Mouse (Mus musculus): ENCODE results near the gene Larp7. TPM values are rescaled to one million over a fixed set of nuclear protein-coding genes. Genes with fewer than 3 reads are reported as not detected.
A peak's percentile ranks its signal among the peaks of the same experiment; 100 is the strongest.

Larp7 gene
- total RNA-seq (2021) = 10 to 100 TPM; 18.1 to 22.9 TPM
- long read RNA-seq, experiment 1, transcript Larp7-201 (13 exons, 2,121 nt) = major isoform, 56 of 66 reads
- long read RNA-seq, experiment 1, partial matches to known transcripts = 3 of 66 reads
- long read RNA-seq, experiment 1, other reads (novel, unspliced or antisense) = 7 of 66 reads
- long read RNA-seq, experiment 2, transcript Larp7-201 (13 exons, 2,121 nt) = major isoform, 51 of 63 reads
- long read RNA-seq, experiment 2, partial matches to known transcripts = 6 of 63 reads
- long read RNA-seq, experiment 2, other reads (novel, unspliced or antisense) = 6 of 63 reads

DNA sequence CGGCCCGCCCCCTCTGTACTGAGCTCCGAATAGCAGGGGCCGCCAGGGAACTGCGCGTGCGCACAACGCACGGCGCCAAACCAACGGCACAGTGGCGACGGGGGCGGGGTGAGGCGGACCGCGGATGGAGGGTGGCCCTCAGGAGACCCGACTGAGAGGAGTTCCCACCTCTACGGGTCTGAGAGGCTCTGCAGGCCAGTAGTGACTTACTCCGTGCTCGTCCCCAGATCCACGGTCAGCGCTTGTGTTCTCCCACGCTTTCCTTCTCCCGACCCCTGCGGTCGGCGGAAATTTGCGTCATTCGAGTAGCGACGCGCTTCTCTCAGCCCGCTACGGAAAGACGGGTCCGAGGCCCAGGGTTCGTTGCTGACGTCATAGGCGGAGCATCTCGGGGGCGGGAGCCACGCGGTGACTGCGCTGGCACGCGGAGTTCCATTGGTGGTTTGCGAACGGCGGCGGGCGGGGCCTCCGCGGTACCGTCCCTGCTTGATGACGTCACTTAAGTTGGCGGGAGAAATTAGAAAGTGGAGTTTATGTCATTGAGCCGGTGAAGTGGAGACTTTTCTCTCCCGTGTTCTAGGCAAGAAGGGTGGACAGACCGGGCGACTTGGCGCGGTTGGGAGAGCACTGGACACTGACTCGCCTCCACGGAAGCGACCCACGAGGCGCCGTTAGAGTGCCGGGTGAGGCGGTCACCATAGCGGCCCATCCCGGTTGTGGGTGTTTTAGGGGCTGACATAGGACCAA lies at the start of gene Larp7, which contains the start of gene Zgrf1:
Larp7 (minus strand) TSS at position 377 of the 747 bp plus-strand sequence.
Zgrf1 (plus strand) TSS at position 517 of the 747 bp plus-strand sequence.
- intact Hi-C loops (cut with DNase I) = loop anchor here (10.0 kb wide), 1 partner anchor 368 kb away; no protein-coding TSS in a partner anchor
- peak; percentile 98 for DNase-seq

DNA sequence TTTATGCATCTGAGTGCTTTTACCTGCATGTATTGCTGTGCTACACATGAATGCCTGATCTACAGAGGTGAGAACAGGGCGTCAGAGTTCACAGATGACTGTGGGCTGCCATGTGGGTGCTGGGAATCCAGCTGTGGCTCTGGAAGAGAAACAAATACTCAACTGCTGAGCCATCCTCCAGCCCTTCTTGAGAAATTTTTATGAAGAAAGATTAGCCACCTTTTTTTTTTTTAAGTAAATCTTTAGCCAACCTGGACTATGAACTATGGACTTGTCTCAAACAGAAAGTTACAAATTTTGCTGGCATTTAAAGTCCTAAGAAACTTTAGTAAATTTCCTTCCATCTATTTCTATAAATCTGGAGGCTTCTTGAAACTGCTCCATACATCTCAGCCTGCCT lies 44.0 kb upstream of the Larp7 start:
- intact Hi-C loops (cut with DNase I) = no loop called here
- DNase-seq = no peak

DNA sequence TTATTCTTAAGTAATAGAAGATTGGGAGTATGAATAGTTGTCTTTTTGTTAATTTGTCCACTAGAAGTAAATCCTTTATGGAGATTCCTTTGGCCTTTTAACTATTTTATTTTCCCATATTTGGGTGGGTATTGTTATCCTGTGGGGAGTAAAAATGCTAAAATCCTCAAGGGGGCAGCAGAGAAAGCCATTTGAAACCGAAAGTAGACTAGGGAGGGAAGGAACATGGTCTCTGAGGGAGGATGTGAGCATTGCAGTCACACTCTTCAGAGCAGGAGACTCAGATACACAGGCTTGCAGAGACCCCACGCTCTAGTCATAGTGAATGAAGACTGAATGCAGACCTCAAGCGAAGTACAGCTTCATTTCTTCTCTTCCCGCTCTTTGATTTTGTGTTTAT lies 19.4 kb upstream of the Larp7 start:
- peak; percentile 33 to 70 for DNase-seq
- intact Hi-C loops (cut with DNase I) = loop anchor here (5.0 kb wide), 2 partner anchors 190 to 375 kb away; no protein-coding TSS in a partner anchor

DNA sequence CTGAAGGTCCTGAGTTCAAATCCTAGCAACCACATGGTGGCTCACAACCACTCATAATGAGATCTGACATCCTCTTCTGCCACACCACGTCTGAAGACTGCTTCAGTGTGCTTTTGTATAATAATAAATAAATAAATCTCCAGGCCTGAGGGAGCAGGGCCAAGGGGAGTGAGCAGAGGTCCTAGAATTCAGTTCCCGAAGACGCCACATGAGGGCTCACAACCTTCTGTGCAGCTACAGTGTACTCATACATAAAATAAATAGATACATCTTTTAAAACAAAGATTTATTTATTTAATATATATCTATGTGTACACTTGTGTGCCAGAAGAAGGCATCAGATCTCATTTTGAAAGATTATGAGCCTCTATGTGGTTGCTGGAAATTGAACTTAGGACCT lies 12.0 kb upstream of the Larp7 start:
- no peak for DNase-seq
- intact Hi-C loops (cut with DNase I) = no loop called here

DNA sequence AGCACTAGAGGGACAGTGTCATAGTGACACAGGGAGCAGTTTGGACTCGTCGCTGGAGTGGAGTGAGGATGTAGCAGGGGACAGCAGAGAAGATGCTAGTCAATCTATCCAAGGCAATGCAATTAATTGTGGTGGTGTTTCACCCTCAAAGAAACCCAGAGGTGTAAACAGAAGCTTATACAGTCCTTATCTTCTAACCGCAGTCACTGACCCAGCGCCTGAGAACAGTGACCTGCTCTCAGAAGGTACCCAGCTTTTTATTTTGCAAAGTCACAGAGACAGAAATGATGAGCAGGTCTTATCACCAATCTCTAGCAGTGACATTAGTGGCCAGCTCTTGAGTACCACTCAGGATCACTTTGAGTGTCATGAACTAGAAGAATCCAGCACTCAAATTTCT lies 9.8 kb upstream of the Larp7 start:
- DNase-seq = no peak
- intact Hi-C loops (cut with DNase I) = no loop called here

DNA sequence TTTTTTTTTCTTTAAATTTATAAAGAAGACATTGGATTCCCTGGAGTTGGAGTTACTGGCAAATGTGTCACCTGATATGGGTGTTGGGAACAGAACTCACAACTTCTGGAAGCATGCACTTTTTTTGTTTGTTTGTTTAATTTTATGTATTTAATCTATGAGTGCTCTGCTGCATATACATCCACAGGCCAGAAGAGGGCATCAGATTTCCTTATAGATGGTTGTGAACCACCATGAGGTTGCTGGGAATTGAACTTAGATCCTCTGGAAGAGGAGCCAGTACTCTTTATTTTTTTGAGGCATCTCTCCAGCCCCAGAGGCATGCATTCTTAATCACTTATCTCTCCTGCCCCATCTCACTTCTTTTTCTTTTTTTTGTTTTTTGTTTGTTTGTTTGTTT lies 5.1 kb upstream of the Larp7 start:
- no peak for DNase-seq

DNA sequence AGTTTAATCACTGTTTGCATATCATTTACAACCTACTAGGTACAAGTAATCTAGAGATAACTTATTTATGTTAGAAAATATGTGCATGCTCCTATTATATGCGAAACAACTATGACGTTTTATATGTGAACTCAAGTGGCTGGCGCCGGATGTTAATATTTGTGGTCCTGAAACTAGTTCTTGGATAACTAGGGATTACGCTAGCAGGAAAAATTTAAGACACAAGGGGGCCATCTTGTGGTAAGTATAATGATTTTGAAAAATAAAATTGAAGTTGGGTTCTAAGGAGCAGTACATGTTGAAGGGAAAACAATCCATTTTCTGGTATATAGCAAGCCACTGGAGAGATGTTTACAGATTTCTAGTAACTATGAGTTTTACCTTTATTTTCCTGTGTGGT lies 1.6 kb upstream of the Larp7 start:
- intact Hi-C loops (cut with DNase I) = loop anchor here (2.0 to 10.0 kb wide), 2 partner anchors 232 to 370 kb away; no protein-coding TSS in a partner anchor
- no peak for DNase-seq

More for the DNA sequence above, 5.1 kb upstream of the Larp7 start:
- intact Hi-C loops (cut with DNase I) = loop anchor here (10.0 kb wide), 1 partner anchor 373 kb away; no protein-coding TSS in a partner anchor

DNA sequence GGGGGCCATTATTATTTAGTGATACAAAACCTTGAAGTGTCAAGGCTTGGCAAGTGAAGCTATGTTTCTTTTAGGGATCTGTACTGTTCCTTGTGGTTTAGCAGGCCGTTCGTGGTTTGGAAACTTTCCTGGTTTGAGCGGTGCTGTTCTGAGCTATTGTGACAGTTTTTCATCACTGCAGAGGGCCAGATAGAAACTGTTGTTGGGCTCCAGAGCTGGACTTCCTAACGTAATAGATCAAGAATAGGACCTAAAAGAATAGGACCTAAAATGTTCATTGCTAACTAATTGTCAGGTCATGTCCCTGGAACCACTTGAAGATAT lies 533 bp upstream of the Larp7 start:
- DNase-seq = no peak
- intact Hi-C loops (cut with DNase I) = loop anchor here (2.0 to 10.0 kb wide), 2 partner anchors 231 to 369 kb away; no protein-coding TSS in a partner anchor

DNA sequence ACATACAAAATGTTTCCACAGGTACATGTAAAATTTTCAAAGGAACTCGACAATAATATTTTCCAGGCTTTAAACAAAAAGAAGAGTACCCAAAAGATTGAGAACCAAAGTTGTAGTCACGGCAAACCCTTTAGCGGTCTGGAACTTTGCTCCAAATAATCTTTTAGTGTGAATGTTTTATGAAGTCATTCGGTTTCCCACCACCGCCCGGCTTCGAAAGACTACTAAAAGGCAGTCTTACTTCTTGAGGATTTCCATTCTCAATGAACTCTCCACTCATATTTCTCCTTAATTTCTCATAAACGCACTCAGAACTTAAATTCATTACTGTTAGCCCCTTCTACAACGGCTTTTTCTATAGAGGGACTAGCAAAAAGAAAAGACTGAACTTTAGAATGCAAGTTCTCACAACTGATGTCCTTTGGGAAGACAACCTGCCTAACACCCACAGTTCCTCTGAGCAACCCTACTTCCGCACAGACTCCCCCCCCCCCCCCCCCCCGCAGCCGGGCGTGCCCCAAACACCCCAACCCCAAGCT lies 646 bp downstream of the Larp7 start:
- DNase-seq = peak in 1 of 2 experiments; percentile 7
- intact Hi-C loops (cut with DNase I) = loop anchor here (10.0 kb wide), 1 partner anchor 368 kb away; no protein-coding TSS in a partner anchor

DNA sequence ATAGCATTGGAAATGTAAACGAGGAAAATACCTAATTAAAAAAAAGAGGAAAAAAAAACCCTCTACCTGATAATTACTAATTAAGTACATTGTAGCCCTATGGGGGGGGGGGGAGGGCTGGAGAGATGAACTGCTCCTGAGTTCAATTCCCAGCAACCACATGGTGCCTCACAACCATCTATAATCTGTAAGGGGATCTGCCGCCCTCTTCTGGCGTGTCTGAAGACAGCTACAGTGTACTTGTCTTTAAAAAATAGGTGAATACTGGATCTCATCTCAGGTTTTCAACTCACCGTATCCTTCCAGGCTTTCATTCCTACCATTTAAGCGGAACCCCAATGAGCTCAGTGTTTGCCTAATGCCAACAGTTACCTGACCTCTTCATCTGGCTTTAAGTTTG lies 5.3 kb downstream of the Larp7 start:
- intact Hi-C loops (cut with DNase I) = loop anchor here (2.0 kb wide), 1 partner anchor 95 kb away; no protein-coding TSS in a partner anchor
- DNase-seq = peak; percentile 23 to 43

DNA sequence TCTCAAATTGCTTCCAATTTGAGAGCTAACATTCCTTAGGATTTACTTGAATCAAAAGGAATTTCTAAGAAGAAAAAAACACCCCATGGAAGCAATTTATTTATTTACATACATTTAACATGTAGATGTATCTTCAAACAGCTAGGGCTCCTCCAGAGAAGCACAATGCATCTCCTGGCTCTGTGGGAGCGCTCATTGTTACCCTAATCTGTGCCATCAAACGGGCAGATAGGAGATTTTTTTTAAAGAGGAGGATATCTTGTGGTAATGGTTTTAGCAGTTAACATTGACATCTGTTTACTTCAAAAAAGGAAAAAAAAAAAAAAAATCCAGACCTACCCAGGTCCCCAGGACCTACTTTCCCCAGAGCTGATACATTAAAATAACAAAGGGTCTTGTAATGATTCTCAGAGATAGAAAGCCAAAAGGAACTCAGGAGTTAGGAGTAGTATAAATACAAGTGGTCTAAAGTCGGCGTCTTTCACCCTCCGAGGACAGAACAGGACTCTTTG lies 8.5 kb downstream of the Larp7 start:
- intact Hi-C loops (cut with DNase I) = no loop called here
- no peak for DNase-seq

DNA sequence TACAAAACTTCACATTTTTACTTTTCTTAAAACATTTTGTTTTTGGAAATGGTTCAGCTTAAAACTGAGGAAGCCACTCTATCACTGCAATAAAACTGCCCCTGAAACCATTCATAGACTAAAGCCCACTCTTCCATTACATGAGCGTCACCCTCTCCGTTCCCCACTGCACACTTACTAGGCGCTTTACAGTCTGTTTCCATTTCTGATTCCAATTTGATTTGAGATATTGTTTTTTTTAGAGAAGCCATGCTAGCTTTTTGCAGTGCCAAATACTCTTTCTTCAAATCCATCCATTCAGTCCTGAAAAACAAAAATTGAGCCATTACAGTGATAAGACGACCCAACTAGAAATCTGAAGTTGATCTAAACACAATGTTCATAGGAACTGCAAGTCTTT lies 9.2 kb downstream of the Larp7 start:
- intact Hi-C loops (cut with DNase I) = no loop called here
- DNase-seq = no peak

DNA sequence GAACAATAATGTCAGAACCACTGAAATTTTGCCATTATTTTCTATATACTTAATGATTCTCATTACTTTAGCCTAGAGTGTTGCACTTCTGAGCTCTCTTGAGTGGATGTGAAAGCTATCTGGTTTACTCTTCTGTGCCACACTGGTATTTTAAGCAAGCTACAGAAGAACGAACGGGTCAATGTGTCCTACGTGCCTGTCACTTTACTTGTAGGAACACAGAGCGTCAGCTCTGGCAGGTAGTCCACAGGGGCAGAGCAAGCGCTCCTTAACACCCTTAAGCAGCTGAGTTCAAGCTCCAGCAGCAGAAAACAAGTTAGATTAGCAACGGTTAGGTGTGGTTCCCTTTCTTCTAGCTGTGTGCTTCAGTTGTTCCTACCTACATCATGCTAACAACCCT lies 14.0 kb downstream of the Larp7 start:
- intact Hi-C loops (cut with DNase I) = loop anchor here (5.0 kb wide), 1 partner anchor 42 kb away; the partner anchor contains the start of gene Ank2
- DNase-seq = peak in 1 of 2 experiments; percentile 25

DNA sequence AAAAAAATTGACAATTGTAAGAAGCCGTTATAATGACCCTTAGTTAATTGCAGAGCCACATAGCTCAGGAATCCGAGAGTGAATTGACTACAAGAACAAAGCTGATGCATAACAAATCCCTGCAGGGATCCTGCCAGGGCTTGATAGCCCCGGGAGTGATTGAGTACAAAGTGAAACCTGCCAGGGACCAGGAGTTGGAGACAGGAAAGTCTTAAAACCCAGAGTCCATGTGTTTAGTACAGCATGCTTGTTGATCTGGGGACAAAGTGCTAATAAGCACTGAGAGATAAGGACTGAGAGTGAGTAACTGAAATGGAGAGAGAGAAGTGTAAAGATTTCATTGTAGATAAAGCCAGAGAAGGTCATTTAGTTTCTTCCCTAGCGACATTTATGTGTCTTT lies 22.9 kb downstream of the Larp7 start:
- no peak for DNase-seq
- intact Hi-C loops (cut with DNase I) = no loop called here

DNA sequence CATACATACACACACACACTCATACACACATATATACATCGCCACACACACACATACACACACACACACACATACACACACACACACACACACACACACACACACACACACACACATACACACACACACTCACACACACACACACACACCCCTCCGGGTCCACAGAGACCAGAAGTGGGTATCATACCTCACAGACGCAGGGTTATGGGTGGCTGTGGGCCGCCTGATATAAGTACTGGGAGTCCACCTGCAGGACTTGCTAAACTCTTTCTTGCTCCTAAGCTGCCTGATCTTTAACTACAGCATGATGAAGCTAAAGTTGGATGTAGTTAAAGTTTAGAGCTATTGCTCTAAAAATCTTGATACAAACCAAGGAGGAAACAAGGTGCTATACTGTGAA lies 23.3 kb downstream of the Larp7 start:
- intact Hi-C loops (cut with DNase I) = no loop called here
- no peak for DNase-seq

DNA sequence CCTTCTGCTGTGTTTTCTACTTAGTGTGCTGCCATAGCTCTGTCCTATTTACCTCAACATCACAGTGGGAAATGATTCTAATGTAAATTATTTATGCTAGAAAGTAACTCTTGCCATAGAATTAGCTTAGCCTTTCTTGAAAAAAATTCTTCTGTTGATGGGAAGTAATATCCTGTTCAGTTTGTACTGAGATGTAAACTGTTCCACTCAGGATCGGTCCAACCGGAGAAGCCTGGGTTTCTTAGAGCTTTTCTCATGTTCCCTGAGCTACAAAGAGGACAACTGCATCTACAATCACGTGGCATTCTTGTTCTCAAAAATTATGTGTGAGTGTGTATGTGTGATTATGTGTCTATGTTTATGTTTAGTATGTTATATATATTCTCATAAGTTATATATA lies 23.9 kb downstream of the Larp7 start:
- no peak for DNase-seq
- intact Hi-C loops (cut with DNase I) = no loop called here

DNA sequence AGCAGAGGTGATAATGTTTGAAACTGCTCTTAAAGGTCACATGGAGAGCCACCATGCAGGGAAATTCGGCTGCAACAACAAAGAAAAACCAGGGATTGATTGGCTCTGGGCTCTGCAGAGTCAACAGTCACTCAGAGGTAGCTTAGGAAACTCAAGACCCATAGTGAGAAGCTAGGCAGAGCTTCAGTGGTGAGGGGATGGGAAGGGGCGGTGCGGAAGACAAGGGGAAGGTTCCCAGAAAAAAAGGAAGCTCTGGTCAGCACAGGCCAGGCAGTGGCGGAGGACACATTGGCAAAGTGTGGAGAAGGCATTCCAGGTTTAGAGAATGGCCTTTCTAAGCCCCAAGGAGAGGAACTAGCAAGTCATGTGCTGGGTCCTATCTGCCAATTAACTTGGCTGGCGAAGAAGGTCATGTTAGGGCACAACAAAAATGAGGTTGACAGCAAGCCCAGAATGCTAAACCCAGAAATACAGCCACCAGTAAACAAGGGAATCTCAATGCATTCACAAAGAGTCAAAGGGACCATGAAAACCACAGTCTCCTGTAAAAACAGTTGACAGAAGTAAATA lies 25.6 kb downstream of the Larp7 start:
- intact Hi-C loops (cut with DNase I) = no loop called here
- peak; percentile 28 to 62 for DNase-seq

DNA sequence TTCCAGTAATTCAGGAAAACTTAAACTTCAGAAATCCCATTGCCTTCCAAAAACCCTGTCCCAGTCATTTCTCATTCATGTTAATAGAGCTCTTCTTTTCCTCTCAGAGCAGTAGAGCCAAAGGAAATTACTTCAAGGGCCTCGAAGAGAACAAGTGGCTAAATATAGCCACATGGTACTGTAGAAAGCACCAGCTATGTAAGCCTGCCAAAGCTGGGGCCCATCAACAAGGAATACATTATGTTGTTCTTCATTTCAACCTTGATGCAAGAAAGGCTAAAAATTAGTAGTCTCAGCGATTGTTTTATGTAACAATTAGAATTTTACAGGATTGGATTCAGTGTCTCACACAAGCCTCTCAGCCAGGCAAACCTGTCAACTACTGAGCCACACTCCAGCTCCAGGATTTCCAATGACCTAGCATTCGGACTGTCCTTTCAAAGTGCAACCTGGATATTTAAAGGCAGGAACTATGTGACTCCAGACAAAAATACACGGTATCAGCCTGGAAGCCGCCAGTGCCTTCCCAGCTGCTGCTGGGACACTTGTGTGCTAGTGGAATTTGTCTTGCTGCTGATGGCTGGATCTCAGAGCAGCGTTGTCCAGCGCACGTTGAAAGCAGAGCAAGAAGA lies 27.8 kb downstream of the Larp7 start:
- peak; percentile 30 to 43 for DNase-seq
- intact Hi-C loops (cut with DNase I) = no loop called here

DNA sequence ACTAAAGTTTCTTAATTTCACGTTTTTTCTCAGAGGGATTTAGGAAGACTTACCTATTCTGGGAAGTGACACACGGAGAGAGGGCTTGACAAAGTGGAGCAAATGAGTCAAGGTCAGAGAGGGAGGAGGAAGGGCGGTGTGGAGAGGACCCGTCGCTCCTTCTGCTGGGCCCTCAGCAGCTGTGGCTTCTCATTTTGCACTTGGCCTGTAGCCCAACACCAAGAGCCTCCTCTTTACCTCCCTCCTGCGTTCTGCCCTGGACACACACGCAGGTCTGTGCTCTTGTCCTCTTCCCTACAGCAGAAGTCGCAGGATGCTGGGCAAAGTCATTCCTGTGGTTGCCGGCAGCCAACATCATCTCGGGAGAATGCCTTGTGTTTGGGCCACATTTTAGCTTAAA lies 32.0 kb downstream of the Larp7 start:
- intact Hi-C loops (cut with DNase I) = loop anchor here (2.0 kb wide), 1 partner anchor 22 kb away; the partner anchor contains the start of gene Ank2
- peak; percentile 43 to 62 for DNase-seq

DNA sequence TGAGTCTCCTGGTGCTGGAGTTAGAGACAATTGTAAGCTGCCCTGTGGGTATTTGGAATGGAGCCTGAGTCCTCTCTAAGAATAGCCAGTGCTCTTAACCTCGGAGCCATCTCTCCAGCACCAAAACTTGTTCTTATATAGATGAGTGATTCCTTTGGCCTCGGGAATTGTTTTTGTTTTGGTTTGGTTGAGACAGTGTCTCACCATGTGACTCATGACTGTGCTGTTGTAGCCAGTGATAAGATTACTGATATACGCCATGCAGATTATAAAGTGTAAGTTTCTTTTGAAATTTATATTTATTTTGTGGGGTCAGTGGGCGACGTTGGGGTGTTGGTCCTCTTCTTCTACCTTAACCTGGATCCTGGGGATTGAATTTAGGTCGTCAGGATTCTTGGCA lies 32.8 kb downstream of the Larp7 start:
- no peak for DNase-seq
- intact Hi-C loops (cut with DNase I) = loop anchor here (2.0 kb wide), 1 partner anchor 21 kb away; the partner anchor contains the start of gene Ank2

Data from heart, postnatal 14 days (tissue).